Mouse (Mus musculus): Measurements from ENCODE around the gene Iqck. TPM values are rescaled to one million over a fixed set of nuclear protein-coding genes. Genes with fewer than 3 reads are reported as not detected.

The Iqck gene
- polyA plus RNA-seq, 1 experiment from 2014 or later, result 4.2 TPM

GRCm38 (mm10) chr7:119001965-119002364 lies 146.4 kb downstream of the Iqck start:
- no peaks in the 10 kb centered on the region for H3K4me1 ChIP-seq (ENCODE audit: control insufficient read depth, insufficient read depth, low read length)
- H3K27me3 ChIP-seq (ENCODE audit: control insufficient read depth, insufficient read depth, low read length), result no peaks in the 10 kb centered on the region
- no peak overlapping the region for H3K9ac ChIP-seq (ENCODE audit: low read depth, low read length)
- no peaks in the 10 kb centered on the region for H3K36me3 ChIP-seq (ENCODE audit: control insufficient read depth, insufficient read depth, low read length)
- no peaks in the 10 kb centered on the region for H3K9me3 ChIP-seq (ENCODE audit: control insufficient read depth, low read length)
- no peak for ATAC-seq (ENCODE audit: low FRiP score, low TSS enrichment)
- 25% methylated on average over 2 of the region's 2 CpGs for WGBS
- H3K4me2 ChIP-seq (replicated peaks; ENCODE audit: low read depth, low read length), result no peak overlapping the region
- no peak overlapping the region for H3K4me3 ChIP-seq (ENCODE audit: low read length)
- H3K27ac ChIP-seq (ENCODE audit: low read depth, low read length), result no peak overlapping the region

- Histone ChIP-seq H3K4me2 (replicated peaks; ENCODE audit: low read depth, low read length) (no peak overlapping the region), H3K27me3 (ENCODE audit: control insufficient read depth, insufficient read depth, low read length) (no peaks in the 10 kb centered on the region), H3K27ac (ENCODE audit: low read depth, low read length) (no peak overlapping the region), H3K36me3 (ENCODE audit: control insufficient read depth, insufficient read depth, low read length) (no peaks in the 10 kb centered on the region), H3K4me3 (ENCODE audit: low read length) (no peak overlapping the region), H3K9me3 (ENCODE audit: control insufficient read depth, low read length) (no peaks in the 10 kb centered on the region), H3K9ac (ENCODE audit: low read depth, low read length) (no peak overlapping the region), H3K4me1 (ENCODE audit: control insufficient read depth, insufficient read depth, low read length) (no peaks in the 10 kb centered on the region)
- WGBS, result 75% methylated on average over 2 of the region's 2 CpGs
- no peak for ATAC-seq (ENCODE audit: low FRiP score, low TSS enrichment)
Measured at GRCm38 (mm10) chr7:119002501-119002900, 146.9 kb downstream of the Iqck start.

GRCm38 (mm10) chr7:119010854-119011529 lies 155.4 kb downstream of the Iqck start:
- H3K4me3 ChIP-seq (ENCODE audit: low read length), result no peak overlapping the region
- no peaks in the 10 kb centered on the region for H3K36me3 ChIP-seq (ENCODE audit: control insufficient read depth, insufficient read depth, low read length)
- 0 out of 2 replicates have a peak, but pooled peaks have one; percentile 39 for ATAC-seq (ENCODE audit: low FRiP score, low TSS enrichment)
- 16% methylated on average over 5 of the region's 5 CpGs for WGBS
- no peak overlapping the region for H3K9ac ChIP-seq (ENCODE audit: low read depth, low read length)
- no peaks in the 10 kb centered on the region for H3K9me3 ChIP-seq (ENCODE audit: control insufficient read depth, low read length)
- H3K4me2 ChIP-seq (replicated peaks; ENCODE audit: low read depth, low read length), result no peak overlapping the region
- H3K27me3 ChIP-seq (ENCODE audit: control insufficient read depth, insufficient read depth, low read length), result no peaks in the 10 kb centered on the region
- no peaks in the 10 kb centered on the region for H3K4me1 ChIP-seq (ENCODE audit: control insufficient read depth, insufficient read depth, low read length)
- no peak overlapping the region for H3K27ac ChIP-seq (ENCODE audit: low read depth, low read length)

- no peak overlapping the region for H3K4me2 ChIP-seq (replicated peaks; ENCODE audit: low read depth, low read length)
- ATAC-seq (ENCODE audit: low FRiP score, low TSS enrichment), result no peak
- no peaks in the 10 kb centered on the region for H3K9me3 ChIP-seq (ENCODE audit: control insufficient read depth, low read length)
- H3K9ac ChIP-seq (ENCODE audit: low read depth, low read length), result no peak overlapping the region
- H3K27me3 ChIP-seq (ENCODE audit: control insufficient read depth, insufficient read depth, low read length), result no peaks in the 10 kb centered on the region
- 5% methylated on average over 3 of the region's 3 CpGs for WGBS
- H3K27ac ChIP-seq (ENCODE audit: low read depth, low read length), result no peak overlapping the region
- H3K36me3 ChIP-seq (ENCODE audit: control insufficient read depth, insufficient read depth, low read length), result no peaks in the 10 kb centered on the region
- no peak overlapping the region for H3K4me3 ChIP-seq (ENCODE audit: low read length)
- no peaks in the 10 kb centered on the region for H3K4me1 ChIP-seq (ENCODE audit: control insufficient read depth, insufficient read depth, low read length)
Measured at GRCm38 (mm10) chr7:119015736-119016135, 160.2 kb downstream of the Iqck start.

GRCm38 (mm10) chr7:119019537-119019936 lies 164.0 kb downstream of the Iqck start:
- no peak overlapping the region for H3K27ac ChIP-seq (ENCODE audit: low read depth, low read length)
- H3K27me3 ChIP-seq (ENCODE audit: control insufficient read depth, insufficient read depth, low read length), result no peaks in the 10 kb centered on the region
- no peaks in the 10 kb centered on the region for H3K36me3 ChIP-seq (ENCODE audit: control insufficient read depth, insufficient read depth, low read length)
- ATAC-seq (ENCODE audit: low FRiP score, low TSS enrichment), result peak; percentile 69
- H3K9me3 ChIP-seq (ENCODE audit: control insufficient read depth, low read length), result no peaks in the 10 kb centered on the region
- no peaks in the 10 kb centered on the region for H3K4me1 ChIP-seq (ENCODE audit: control insufficient read depth, insufficient read depth, low read length)
- H3K4me2 ChIP-seq (replicated peaks; ENCODE audit: low read depth, low read length), result no peak overlapping the region
- H3K9ac ChIP-seq (ENCODE audit: low read depth, low read length), result no peak overlapping the region
- no peak overlapping the region for H3K4me3 ChIP-seq (ENCODE audit: low read length)
- WGBS, result 15% methylated on average over 4 of the region's 4 CpGs

Other genes with a start within 250 kb of the Iqck start
- gene Gde1, start 150.0 kb upstream of the Iqck start, polyA plus RNA-seq (2014; fragmentation: Nextera tagmentation; extraction: Ambion mirVana), result 95.2 and 100 TPM in 2 replicates
- 9.4 and 13.5 TPM in 2 replicates for gene Ccp110, start 143.2 kb upstream of the Iqck start, polyA plus RNA-seq (2014; fragmentation: Nextera tagmentation; extraction: Ambion mirVana)
- gene Vps35l, start 115.5 kb upstream of the Iqck start, polyA plus RNA-seq (2014; fragmentation: Nextera tagmentation; extraction: Ambion mirVana), result 52.3 and 69.6 TPM in 2 replicates
- gene Knop1, start 502 bp downstream of the Iqck start, polyA plus RNA-seq (2014; fragmentation: Nextera tagmentation; extraction: Ambion mirVana), result 144 and 171 TPM in 2 replicates
- gene Gprc5b, start 139.5 kb downstream of the Iqck start, polyA plus RNA-seq (2014; fragmentation: Nextera tagmentation; extraction: Ambion mirVana), result 6.4 and 8.0 TPM in 2 replicates

All from kidney, embryonic 14.5 days (tissue).